Mouse (Mus musculus) adrenal gland, postnatal 25 days (tissue): Measurements from ENCODE around the gene Gm14569. TPM values are rescaled to one million over a fixed set of nuclear protein-coding genes. Genes with fewer than 3 reads are reported as not detected.

Experiments
- microRNA-seq, 2 experiments: library from miRNA; unstranded; fragments of <30 nt; microRNA quantifications; one replicate each; pipeline ENCODE4 v1.2.0; 2021
- total RNA-seq: library from RNA; stranded (reverse); gene quantifications from 2 replicates; pipeline ENCODE4 v1.2.3, GENCODE M21; 2021

Gm14569 gene
- total RNA-seq, 1 experiment from 2014 or later = 0.09 TPM

Small RNA genes lying within 50 kb of the gene (microRNA-seq; reads per million reads assigned to microRNA genes)
- 0 reads per million in 2 experiments for gene Gm44485

Other genes with a start within 250 kb of the Gm14569 start
- gene Lonrf3, start 163.5 kb downstream of the Gm14569 start, total RNA-seq = 4.3 and 7.6 TPM in 2 replicates
- gene Gm6268, start 90.5 kb downstream of the Gm14569 start, total RNA-seq = not detected in 2 replicates
- 472 and 534 TPM in 2 replicates for gene Pgrmc1, start 106.4 kb upstream of the Gm14569 start, total RNA-seq
- 9.7 and 11.1 TPM in 2 replicates for gene Akap17b, start 153.6 kb upstream of the Gm14569 start, total RNA-seq